Mouse (Mus musculus): ENCODE measurements around the gene Atp6v0d1. TPM values are rescaled to one million over a fixed set of nuclear protein-coding genes. Genes with fewer than 3 reads are reported as not detected.

Gene Atp6v0d1
- polyA plus RNA-seq, 1 experiment from 2014 or later = 111 TPM

- WGBS = 77% methylated on average over 3 of the region's 3 CpGs
- Histone ChIP-seq H3K9ac (replicated peaks; ENCODE audit: low read length) (no peak overlapping the region), H3K4me2 (replicated peaks; ENCODE audit: low read depth, low read length) (no peak overlapping the region), H3K9me3 (ENCODE audit: low read length) (no peaks in the 10 kb centered on the region), H3K27ac (ENCODE audit: low read length) (no peak overlapping the region), H3K4me1 (ENCODE audit: insufficient read depth, low read length) (no peaks in the 10 kb centered on the region), H3K27me3 (ENCODE audit: insufficient read depth, low read length) (no peaks in the 10 kb centered on the region), H3K4me3 (ENCODE audit: low read length) (no peak overlapping the region), H3K36me3 (ENCODE audit: insufficient read depth, low read length) (0 out of 2 replicates have a peak, but pooled peaks cover 9% of the 10 kb centered on the region)
- no peak for ATAC-seq (ENCODE audit: low FRiP score, low TSS enrichment)
Measured at GRCm38 (mm10) chr8:105555230-105555629, 10.6 kb downstream of the Atp6v0d1 start.

GRCm38 (mm10) chr8:105554087-105554486 is 11.8 kb downstream of the Atp6v0d1 start:
- H3K36me3 ChIP-seq (ENCODE audit: insufficient read depth, low read length) = 0 out of 2 replicates have a peak, but pooled peaks cover 3% of the 10 kb centered on the region
- no peak overlapping the region for H3K4me3 ChIP-seq (ENCODE audit: low read length)
- H3K4me1 ChIP-seq (ENCODE audit: insufficient read depth, low read length) = no peaks in the 10 kb centered on the region
- no peak overlapping the region for H3K4me2 ChIP-seq (replicated peaks; ENCODE audit: low read depth, low read length)
- no peaks in the 10 kb centered on the region for H3K9me3 ChIP-seq (ENCODE audit: low read length)
- ATAC-seq (ENCODE audit: low FRiP score, low TSS enrichment) = peak; percentile 70
- H3K9ac ChIP-seq (replicated peaks; ENCODE audit: low read length) = no peak overlapping the region
- no peak overlapping the region for H3K27ac ChIP-seq (ENCODE audit: low read length)
- no peaks in the 10 kb centered on the region for H3K27me3 ChIP-seq (ENCODE audit: insufficient read depth, low read length)

- WGBS = 69% methylated on average over 1 of the region's 1 CpGs
- no peak overlapping the region for H3K4me2 ChIP-seq (replicated peaks; ENCODE audit: low read depth, low read length)
- no peak overlapping the region for H3K27ac ChIP-seq (ENCODE audit: low read length)
Measured at GRCm38 (mm10) chr8:105552824-105553223, 13.0 kb downstream of the Atp6v0d1 start.

GRCm38 (mm10) chr8:105552032-105552431 is 13.8 kb downstream of the Atp6v0d1 start:
- no peak for ATAC-seq (ENCODE audit: low FRiP score, low TSS enrichment)
- no peak overlapping the region for H3K27ac ChIP-seq (ENCODE audit: low read length)
- 82% methylated on average over 2 of the region's 2 CpGs for WGBS
- no peak overlapping the region for H3K4me2 ChIP-seq (replicated peaks; ENCODE audit: low read depth, low read length)
- no peaks in the 10 kb centered on the region for H3K27me3 ChIP-seq (ENCODE audit: insufficient read depth, low read length)
- no peaks in the 10 kb centered on the region for H3K9me3 ChIP-seq (ENCODE audit: low read length)
- no peaks in the 10 kb centered on the region for H3K36me3 ChIP-seq (ENCODE audit: insufficient read depth, low read length)
- no peaks in the 10 kb centered on the region for H3K4me1 ChIP-seq (ENCODE audit: insufficient read depth, low read length)
- no peak overlapping the region for H3K9ac ChIP-seq (replicated peaks; ENCODE audit: low read length)
- no peak overlapping the region for H3K4me3 ChIP-seq (ENCODE audit: low read length)

More at GRCm38 (mm10) chr8:105552824-105553223, 13.0 kb downstream of the Atp6v0d1 start:
- H3K4me3 ChIP-seq (ENCODE audit: low read length) = no peak overlapping the region
- H3K27me3 ChIP-seq (ENCODE audit: insufficient read depth, low read length) = no peaks in the 10 kb centered on the region
- no peaks in the 10 kb centered on the region for H3K9me3 ChIP-seq (ENCODE audit: low read length)
- H3K36me3 ChIP-seq (ENCODE audit: insufficient read depth, low read length) = no peaks in the 10 kb centered on the region
- no peak for ATAC-seq (ENCODE audit: low FRiP score, low TSS enrichment)
- no peaks in the 10 kb centered on the region for H3K4me1 ChIP-seq (ENCODE audit: insufficient read depth, low read length)
- no peak overlapping the region for H3K9ac ChIP-seq (replicated peaks; ENCODE audit: low read length)

DNA sequence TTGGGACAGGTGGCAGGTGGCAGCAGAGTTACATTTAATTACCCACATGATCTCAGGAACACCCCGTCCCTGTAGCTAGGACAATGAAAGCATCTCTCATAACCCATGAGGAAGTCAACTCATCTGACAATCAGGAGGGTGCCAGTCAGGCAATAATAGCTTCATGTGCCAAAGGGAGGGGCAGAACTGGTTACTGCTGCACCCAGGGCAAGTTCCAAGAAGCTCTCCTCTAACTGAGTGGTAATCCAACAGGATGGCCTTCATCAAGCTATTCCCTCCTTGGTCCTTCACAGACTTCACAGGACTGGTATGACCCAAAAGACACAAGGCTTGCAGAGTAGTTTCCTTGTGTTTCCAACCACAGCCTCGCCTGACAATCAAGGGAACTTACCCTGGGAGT is 15.8 kb downstream of the Atp6v0d1 start:
- ATAC-seq (ENCODE audit: low FRiP score, low TSS enrichment) = no peak
- Histone ChIP-seq H3K27ac (ENCODE audit: low read length) (no peak overlapping the region), H3K9me3 (ENCODE audit: low read length) (no peaks in the 10 kb centered on the region), H3K36me3 (ENCODE audit: insufficient read depth, low read length) (no peaks in the 10 kb centered on the region), H3K27me3 (ENCODE audit: insufficient read depth, low read length) (no peaks in the 10 kb centered on the region), H3K4me2 (replicated peaks; ENCODE audit: low read depth, low read length) (no peak overlapping the region), H3K9ac (replicated peaks; ENCODE audit: low read length) (no peak overlapping the region), H3K4me3 (ENCODE audit: low read length) (no peak overlapping the region), H3K4me1 (ENCODE audit: insufficient read depth, low read length) (peaks cover 15% of the 10 kb centered on the region)
- WGBS = 87% methylated on average over 2 of the region's 2 CpGs

DNA sequence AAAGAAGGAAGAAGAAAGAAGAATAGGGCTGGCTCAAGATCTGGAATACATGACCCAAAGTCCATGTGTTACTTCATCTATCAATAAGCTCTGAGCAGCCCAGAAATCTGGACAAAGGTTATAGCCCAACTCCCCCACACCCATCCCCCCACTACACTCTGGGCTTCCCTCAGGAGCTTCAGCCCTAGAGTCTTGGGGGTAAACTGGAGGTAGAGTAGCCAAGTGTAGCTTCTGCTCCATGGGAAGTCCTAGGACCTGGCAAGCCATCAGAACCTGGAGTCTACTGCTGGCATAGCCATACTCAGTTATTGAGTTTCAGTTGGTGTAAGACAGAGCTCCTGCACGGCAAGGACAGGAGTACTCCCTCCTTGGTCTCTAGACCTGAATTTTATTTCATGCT is 16.3 kb downstream of the Atp6v0d1 start:
- no peak overlapping the region for H3K27ac ChIP-seq (ENCODE audit: low read length)
- no peak overlapping the region for H3K4me2 ChIP-seq (replicated peaks; ENCODE audit: low read depth, low read length)
- H3K9ac ChIP-seq (replicated peaks; ENCODE audit: low read length) = no peak overlapping the region
- H3K4me1 ChIP-seq (ENCODE audit: insufficient read depth, low read length) = peaks cover 21% of the 10 kb centered on the region
- no peak for ATAC-seq (ENCODE audit: low FRiP score, low TSS enrichment)
- 93% methylated on average over 1 of the region's 1 CpGs for WGBS
- H3K4me3 ChIP-seq (ENCODE audit: low read length) = no peak overlapping the region
- H3K9me3 ChIP-seq (ENCODE audit: low read length) = no peaks in the 10 kb centered on the region
- no peaks in the 10 kb centered on the region for H3K36me3 ChIP-seq (ENCODE audit: insufficient read depth, low read length)
- no peaks in the 10 kb centered on the region for H3K27me3 ChIP-seq (ENCODE audit: insufficient read depth, low read length)

- Histone ChIP-seq H3K4me1 (ENCODE audit: insufficient read depth, low read length) (peaks cover 32% of the 10 kb centered on the region), H3K27ac (ENCODE audit: low read length) (no peak overlapping the region), H3K9me3 (ENCODE audit: low read length) (no peaks in the 10 kb centered on the region), H3K4me3 (ENCODE audit: low read length) (no peak overlapping the region), H3K4me2 (replicated peaks; ENCODE audit: low read depth, low read length) (no peak overlapping the region), H3K36me3 (ENCODE audit: insufficient read depth, low read length) (no peaks in the 10 kb centered on the region), H3K9ac (replicated peaks; ENCODE audit: low read length) (no peak overlapping the region), H3K27me3 (ENCODE audit: insufficient read depth, low read length) (no peaks in the 10 kb centered on the region)
- ATAC-seq (ENCODE audit: low FRiP score, low TSS enrichment) = no peak
- WGBS = 72% methylated on average over 6 of the region's 6 CpGs
Measured at GRCm38 (mm10) chr8:105546384-105547350, 19.2 kb downstream of the Atp6v0d1 start.

GRCm38 (mm10) chr8:105545249-105545648 is 20.6 kb downstream of the Atp6v0d1 start:
- 0 out of 2 replicates have a peak, but pooled peaks have one; percentile 21 for ATAC-seq (ENCODE audit: low FRiP score, low TSS enrichment)

GRCm38 (mm10) chr8:105544544-105545205 is 21.2 kb downstream of the Atp6v0d1 start:
- H3K4me2 ChIP-seq (replicated peaks; ENCODE audit: low read depth, low read length) = no peak overlapping the region
- ATAC-seq (ENCODE audit: low FRiP score, low TSS enrichment) = peak; percentile 80
- no peaks in the 10 kb centered on the region for H3K27me3 ChIP-seq (ENCODE audit: insufficient read depth, low read length)
- no peaks in the 10 kb centered on the region for H3K9me3 ChIP-seq (ENCODE audit: low read length)
- H3K4me3 ChIP-seq (ENCODE audit: low read length) = no peak overlapping the region
- peaks cover 32% of the 10 kb centered on the region for H3K4me1 ChIP-seq (ENCODE audit: insufficient read depth, low read length)
- H3K9ac ChIP-seq (replicated peaks; ENCODE audit: low read length) = 0 out of 2 replicates have a peak overlapping the region, but pooled peaks have one; percentile 22
- no peaks in the 10 kb centered on the region for H3K36me3 ChIP-seq (ENCODE audit: insufficient read depth, low read length)
- peak overlapping the region; percentile 94 for H3K27ac ChIP-seq (ENCODE audit: low read length)
- WGBS = 32% methylated on average over 7 of the region's 7 CpGs

More at GRCm38 (mm10) chr8:105545249-105545648, 20.6 kb downstream of the Atp6v0d1 start:
- Histone ChIP-seq H3K4me1 (ENCODE audit: insufficient read depth, low read length) (peaks cover 32% of the 10 kb centered on the region), H3K27me3 (ENCODE audit: insufficient read depth, low read length) (no peaks in the 10 kb centered on the region), H3K4me3 (ENCODE audit: low read length) (no peak overlapping the region), H3K4me2 (replicated peaks; ENCODE audit: low read depth, low read length) (no peak overlapping the region), H3K36me3 (ENCODE audit: insufficient read depth, low read length) (no peaks in the 10 kb centered on the region), H3K9ac (replicated peaks; ENCODE audit: low read length) (no peak overlapping the region), H3K9me3 (ENCODE audit: low read length) (no peaks in the 10 kb centered on the region), H3K27ac (ENCODE audit: low read length) (peak overlapping the region; percentile 94)
- WGBS = 70% methylated on average over 3 of the region's 3 CpGs

All from kidney, embryonic 16.5 days (tissue).